Mouse (Mus musculus) MEL (cell line): ENCODE measurements around the gene Acvr1. TPM values are rescaled to one million over a fixed set of nuclear protein-coding genes. Genes with fewer than 3 reads are reported as not detected.

Source experiments
- DNase-seq: peaks from one replicate; pipeline ENCODE4 v3.0.0; 2011; ENCODE audit warnings: low read depth, low spot score
- H3K27ac ChIP-seq: 2 replicates; pipeline ENCODE4 v1.5.1; 2012; ENCODE audit warnings: low read depth, mild to moderate bottlenecking, control low read depth, low read length, moderate library complexity; ENCODE audit not compliant: control insufficient read depth
- H3K27me3 ChIP-seq, 2 experiments: fragments of 150-350 bp in 1 of 2; sonication (generic) in 1 of 2; 2 replicates each; pipeline ENCODE4 v1.6.1; 2012; ENCODE audit warnings: low read length in 2 of 2, mild to moderate bottlenecking in 2 of 2, improper control_type of control experiment in 1 of 2, moderate library complexity in 1 of 2; ENCODE audit not compliant: insufficient read depth in 2 of 2, control insufficient read depth in 1 of 2
- H3K36me3 ChIP-seq, 2 experiments: 2 replicates each; pipeline ENCODE4 v1.6.1; 2012 to 2014; ENCODE audit warnings: low read length in 2 of 2, improper control_type of control experiment in 1 of 2, inconsistent platforms in 1 of 2, mild to moderate bottlenecking in 1 of 2; ENCODE audit not compliant: insufficient read depth in 2 of 2, control insufficient read depth in 1 of 2
- H3K4me1 ChIP-seq, 2 experiments: fragments of 150-350 bp in 1 of 2; sonication (generic) in 1 of 2; 2 replicates each; pipeline ENCODE4 v1.6.1; 2012; ENCODE audit warnings: low read length in 2 of 2, improper control_type of control experiment in 1 of 2, mild to moderate bottlenecking in 1 of 2; ENCODE audit not compliant: insufficient read depth in 2 of 2, control insufficient read depth in 1 of 2
- H3K4me3 ChIP-seq, 2 experiments: fragments of 150-350 bp in 1 of 2; sonication (generic) in 1 of 2; 2 replicates each; pipeline ENCODE4 v1.5.1; 2012; ENCODE audit warnings: low read depth in 2 of 2, low read length in 2 of 2, mild to moderate bottlenecking in 2 of 2, moderate library complexity in 2 of 2, control low read depth in 1 of 2, improper control_type of control experiment in 1 of 2; ENCODE audit not compliant: control insufficient read depth in 1 of 2, insufficient read depth in 1 of 2
- H3K79me2 ChIP-seq: 2 replicates; pipeline ENCODE4 v1.6.1; 2012; ENCODE audit warnings: mild to moderate bottlenecking, low read length, moderate library complexity; ENCODE audit not compliant: control insufficient read depth, poor library complexity, insufficient read depth
- H3K9ac ChIP-seq: 2 replicates; pipeline ENCODE4 v1.6.1; 2012; ENCODE audit warnings: low read depth, mild to moderate bottlenecking, control low read depth, low read length, moderate library complexity; ENCODE audit not compliant: control insufficient read depth, poor library complexity, severe bottlenecking
- H3K9me3 ChIP-seq: fragments of 150-350 bp; sonication (generic); replicated peaks from 2 replicates; pipeline ENCODE4 v1.6.1; 2012; ENCODE audit warnings: mild to moderate bottlenecking, low read length, improper control_type of control experiment, moderate library complexity; ENCODE audit not compliant: insufficient read depth
- BHLHE40 ChIP-seq: IDR thresholded peaks from 2 replicates; pipeline ENCODE4 v1.6.1; 2012; ENCODE audit warnings: low read depth, mild to moderate bottlenecking, inconsistent platforms, low read length, improper control_type of control experiment, borderline replicate concordance
- CHD1 ChIP-seq: IDR thresholded peaks from 2 replicates; pipeline ENCODE4 v1.6.1; 2012; ENCODE audit warnings: low read depth, mild to moderate bottlenecking, inconsistent platforms, low read length, improper control_type of control experiment
- CTCF ChIP-seq, 3 experiments: IDR thresholded peaks in 2 of 3; conservative IDR thresholded peaks in 1 of 3; 2 replicates each; pipeline ENCODE4 v1.5.1; 2011 to 2012; ENCODE audit warnings: low read length in 3 of 3, low read depth in 2 of 3, mild to moderate bottlenecking in 2 of 3, improper control_type of control experiment in 1 of 3, inconsistent platforms in 1 of 3, mixed read lengths in 1 of 3, moderate library complexity in 1 of 3; ENCODE audit not compliant: control insufficient read depth in 1 of 3, insufficient read depth in 1 of 3, poor library complexity in 1 of 3, severe bottlenecking in 1 of 3
- E2F4 ChIP-seq: IDR thresholded peaks from 2 replicates; pipeline ENCODE4 v1.6.1; 2011; ENCODE audit warnings: low read depth, low read length, improper control_type of control experiment, borderline replicate concordance
- EP300 ChIP-seq, 2 experiments: IDR thresholded peaks; 2 replicates each; pipeline ENCODE4 v1.6.1; 2011; ENCODE audit warnings: improper control_type of control experiment in 2 of 2, low read length in 2 of 2, low read depth in 1 of 2, mild to moderate bottlenecking in 1 of 2
- GATA1 ChIP-seq: IDR thresholded peaks from 2 replicates; pipeline ENCODE4 v1.6.1; 2011; ENCODE audit warnings: low read depth, low read length, improper control_type of control experiment
- JUND ChIP-seq: IDR thresholded peaks from 2 replicates; pipeline ENCODE4 v1.6.1; 2011; ENCODE audit warnings: low read depth, mild to moderate bottlenecking, improper control_type of control experiment, low read length
- MAZ ChIP-seq: IDR thresholded peaks from 2 replicates; pipeline ENCODE4 v1.6.1; 2012; ENCODE audit warnings: low read depth, mild to moderate bottlenecking, inconsistent platforms, low read length, improper control_type of control experiment
- MEF2A ChIP-seq: IDR thresholded peaks from 2 replicates; pipeline ENCODE4 v1.6.1; 2014; ENCODE audit warnings: low read depth, mild to moderate bottlenecking, inconsistent platforms, low read length, improper control_type of control experiment; ENCODE audit not compliant: poor library complexity, insufficient replicate concordance, severe bottlenecking; ENCODE audit errors: extremely low read depth
- MXI1 ChIP-seq: IDR thresholded peaks from 2 replicates; pipeline ENCODE4 v1.6.1; 2011; ENCODE audit warnings: mild to moderate bottlenecking, low read depth, low read length, improper control_type of control experiment
- MYB ChIP-seq: IDR thresholded peaks from 2 replicates; pipeline ENCODE4 v1.6.1; 2011; ENCODE audit warnings: mild to moderate bottlenecking, low read depth, low read length, improper control_type of control experiment
- POLR2AphosphoS2 ChIP-seq: IDR thresholded peaks from 2 replicates; pipeline ENCODE4 v1.6.1; 2011; ENCODE audit warnings: low read length, improper control_type of control experiment
- POLR2AphosphoS5 ChIP-seq: IDR thresholded peaks from 2 replicates; pipeline ENCODE4 v1.6.1; 2012; ENCODE audit warnings: low read depth, borderline replicate concordance, mild to moderate bottlenecking, inconsistent platforms, low read length, moderate library complexity, mixed read lengths
- RCOR1 ChIP-seq: IDR thresholded peaks from 2 replicates; pipeline ENCODE4 v1.6.1; 2012; ENCODE audit warnings: low read depth, mild to moderate bottlenecking, inconsistent platforms, low read length, improper control_type of control experiment
- SIN3A ChIP-seq: IDR thresholded peaks from 2 replicates; pipeline ENCODE4 v1.6.1; 2012; ENCODE audit warnings: low read length, improper control_type of control experiment, inconsistent platforms
- SMC3 ChIP-seq: IDR thresholded peaks from 2 replicates; pipeline ENCODE4 v1.6.1; 2011; ENCODE audit warnings: low read depth, low read length, improper control_type of control experiment
- TAL1 ChIP-seq: IDR thresholded peaks from 2 replicates; pipeline ENCODE4 v1.6.1; 2012; ENCODE audit warnings: mild to moderate bottlenecking, inconsistent platforms, low read length, moderate library complexity, mixed read lengths
- TBP ChIP-seq: IDR thresholded peaks from 2 replicates; pipeline ENCODE4 v1.8.0; 2011; ENCODE audit warnings: low read depth, low read length, improper control_type of control experiment
- UBTF ChIP-seq: IDR thresholded peaks from 2 replicates; pipeline ENCODE4 v1.6.1; 2012; ENCODE audit warnings: low read depth, mild to moderate bottlenecking, inconsistent platforms, low read length, improper control_type of control experiment, moderate library complexity, borderline replicate concordance; ENCODE audit not compliant: insufficient read depth
- USF1 ChIP-seq: IDR thresholded peaks from 2 replicates; pipeline ENCODE4 v1.6.1; 2014; ENCODE audit warnings: low read depth, mild to moderate bottlenecking, inconsistent platforms, low read length, improper control_type of control experiment, moderate library complexity
- USF2 ChIP-seq, 2 experiments: IDR thresholded peaks; 2 replicates each; pipeline ENCODE4 v1.6.1; 2011 to 2012; ENCODE audit warnings: improper control_type of control experiment in 2 of 2, low read length in 2 of 2, borderline replicate concordance in 1 of 2, inconsistent platforms in 1 of 2, low read depth in 1 of 2, mild to moderate bottlenecking in 1 of 2; ENCODE audit not compliant: insufficient read depth in 1 of 2
- ZC3H11A ChIP-seq: IDR thresholded peaks from 2 replicates; pipeline ENCODE4 v1.6.1; 2012; ENCODE audit warnings: low read depth, mild to moderate bottlenecking, inconsistent platforms, low read length, improper control_type of control experiment
- ZKSCAN1 ChIP-seq: IDR thresholded peaks from 2 replicates; pipeline ENCODE4 v1.6.1; 2012; ENCODE audit warnings: low read depth, mild to moderate bottlenecking, inconsistent platforms, low read length, improper control_type of control experiment, moderate library complexity
- polyA plus RNA-seq, 2 experiments: library from polyadenylated mRNA; stranded (reverse) in 1 of 2; unstranded in 1 of 2; fragments of >175 nt in 1 of 2; fragments of >200 nt in 1 of 2; gene quantifications; 2 replicates each; pipeline versions ENCODE4 v1.2.1 to v1.2.4; 2012; ENCODE audit warnings: low replicate concordance in 2 of 2, low read depth in 1 of 2; ENCODE audit not compliant: insufficient read length in 2 of 2, insufficient read depth in 1 of 2, missing spikeins in 1 of 2
- total RNA-seq: library from RNA; depleted of rRNA; stranded (reverse); fragments of 300-350 nt; gene quantifications from 2 replicates; pipeline ENCODE4 v1.2.3, GENCODE M21; 2012

The Acvr1 gene
- total and polyA plus RNA-seq, 3 experiments: not detected

GRCm38 (mm10) chr2:58548943-58549342 is 18.0 kb downstream of the Acvr1 start:
- DNase-seq: no peak
- Histone ChIP-seq H3K27me3 (no peaks in the 10 kb centered on the region; a peak in 1 of 4 replicates), H3K27ac (no peak overlapping the region), H3K9ac (no peak overlapping the region), H3K4me3 (no peak overlapping the region), H3K9me3 (no peaks in the 10 kb centered on the region), H3K4me1 (no peaks in the 10 kb centered on the region), H3K36me3 (no peaks in the 10 kb centered on the region), H3K79me2 (no peaks in the 10 kb centered on the region)
- TF ChIP-seq ZKSCAN1: no peak
- no peak for TF ChIP-seq POLR2AphosphoS2
- TF ChIP-seq JUND: no peak
- TF ChIP-seq UBTF: no peak
- no peak for TF ChIP-seq ZC3H11A
- TF ChIP-seq CHD1: no peak
- TF ChIP-seq TBP: no peak
- no peak for TF ChIP-seq BHLHE40
- no peak for TF ChIP-seq POLR2AphosphoS5
- TF ChIP-seq RCOR1: no peak
- TF ChIP-seq CTCF (IDR thresholded peaks at IDR 0.05 in 2 of 3, conservative IDR thresholded peaks at IDR 0.05 in 1 of 3; ENCODE audit: control insufficient read depth in 1 of 3, insufficient read depth in 1 of 3, low read depth in 2 of 3, low read length in 3 of 3, poor library complexity in 1 of 3, severe bottlenecking in 1 of 3): no peak
- TF ChIP-seq USF2 (IDR thresholded peaks at IDR 0.05; ENCODE audit: borderline replicate concordance in 1 of 2, insufficient read depth in 1 of 2, low read depth in 1 of 2, low read length in 2 of 2): no peak
- no peak for TF ChIP-seq MAZ
- TF ChIP-seq MEF2A: no peak
- TF ChIP-seq TAL1: no peak
- no peak for TF ChIP-seq MXI1
- no peak for TF ChIP-seq MYB
- no peak for TF ChIP-seq SIN3A

GRCm38 (mm10) chr2:58546264-58546663 is 20.7 kb downstream of the Acvr1 start:
- H3K79me2 ChIP-seq: no peaks in the 10 kb centered on the region
- DNase-seq: no peak
- TF ChIP-seq SMC3: no peak
- TF ChIP-seq TAL1: no peak
- TF ChIP-seq EP300 (IDR thresholded peaks at IDR 0.05; ENCODE audit: low read depth in 1 of 2, low read length in 2 of 2): no peak
- no peak for TF ChIP-seq JUND
- TF ChIP-seq USF1: no peak
- TF ChIP-seq SIN3A: no peak
- no peak for TF ChIP-seq USF2 (IDR thresholded peaks at IDR 0.05; ENCODE audit: borderline replicate concordance in 1 of 2, insufficient read depth in 1 of 2, low read depth in 1 of 2, low read length in 2 of 2)
- TF ChIP-seq GATA1: no peak
- TF ChIP-seq E2F4: no peak
- H3K9me3 ChIP-seq: no peaks in the 10 kb centered on the region
- no peak overlapping the region for H3K4me3 ChIP-seq
- no peaks in the 10 kb centered on the region for H3K36me3 ChIP-seq
- no peak overlapping the region for H3K9ac ChIP-seq
- no peak overlapping the region for H3K27ac ChIP-seq
- H3K27me3 ChIP-seq: no peaks in the 10 kb centered on the region; a peak in 1 of 4 replicates
- H3K4me1 ChIP-seq: no peaks in the 10 kb centered on the region
